Mouse (Mus musculus): ENCODE results near the gene BC004004. TPM values are rescaled to one million over a fixed set of nuclear protein-coding genes. Genes with fewer than 3 reads are reported as not detected.

Gene BC004004
- 38.1 and 39.5 TPM in 2 replicates for polyA plus RNA-seq (2012)

GRCm38 (mm10) chr17:29268682-29269348, at the start of gene BC004004:
TSS of gene BC004004 (plus strand) at chr17:29268788.

DNA sequence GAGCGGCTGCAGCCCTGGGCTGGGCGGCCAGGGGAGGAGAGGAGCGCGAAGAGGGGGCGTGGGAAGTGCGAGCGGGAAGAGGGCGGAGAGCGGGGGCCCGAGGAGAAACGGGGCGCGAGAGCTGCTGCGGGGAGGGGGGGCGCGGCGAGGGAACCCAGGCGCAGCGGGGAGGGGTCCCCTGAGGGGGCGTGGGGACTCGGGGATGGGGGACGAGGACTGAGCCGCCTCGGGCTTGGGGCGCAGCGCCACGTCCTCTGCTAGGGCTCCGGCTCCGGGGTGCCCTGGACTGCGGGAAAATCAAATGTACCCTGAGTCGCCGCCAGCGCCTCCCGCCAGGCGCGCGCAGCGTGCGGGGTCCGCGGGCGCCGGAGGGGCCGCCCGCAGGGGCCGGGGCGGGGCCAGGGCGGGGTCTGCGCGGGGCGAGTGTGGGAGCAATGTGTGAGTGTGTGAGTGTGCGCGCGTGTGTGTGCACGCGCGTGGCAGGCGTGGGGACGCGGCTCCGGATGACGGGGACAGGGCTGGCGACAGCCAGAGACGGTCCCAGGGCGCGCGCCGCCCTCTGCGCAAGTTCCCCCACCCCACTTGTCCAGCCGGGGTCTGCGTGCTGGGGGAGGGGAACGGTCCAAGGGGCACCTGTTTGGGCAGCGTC, 30.7 kb upstream of the BC004004 start, which contains the start of gene Cpne5:
Cpne5 (minus strand) TSS at position 396 of the 649 bp plus-strand sequence.

DNA sequence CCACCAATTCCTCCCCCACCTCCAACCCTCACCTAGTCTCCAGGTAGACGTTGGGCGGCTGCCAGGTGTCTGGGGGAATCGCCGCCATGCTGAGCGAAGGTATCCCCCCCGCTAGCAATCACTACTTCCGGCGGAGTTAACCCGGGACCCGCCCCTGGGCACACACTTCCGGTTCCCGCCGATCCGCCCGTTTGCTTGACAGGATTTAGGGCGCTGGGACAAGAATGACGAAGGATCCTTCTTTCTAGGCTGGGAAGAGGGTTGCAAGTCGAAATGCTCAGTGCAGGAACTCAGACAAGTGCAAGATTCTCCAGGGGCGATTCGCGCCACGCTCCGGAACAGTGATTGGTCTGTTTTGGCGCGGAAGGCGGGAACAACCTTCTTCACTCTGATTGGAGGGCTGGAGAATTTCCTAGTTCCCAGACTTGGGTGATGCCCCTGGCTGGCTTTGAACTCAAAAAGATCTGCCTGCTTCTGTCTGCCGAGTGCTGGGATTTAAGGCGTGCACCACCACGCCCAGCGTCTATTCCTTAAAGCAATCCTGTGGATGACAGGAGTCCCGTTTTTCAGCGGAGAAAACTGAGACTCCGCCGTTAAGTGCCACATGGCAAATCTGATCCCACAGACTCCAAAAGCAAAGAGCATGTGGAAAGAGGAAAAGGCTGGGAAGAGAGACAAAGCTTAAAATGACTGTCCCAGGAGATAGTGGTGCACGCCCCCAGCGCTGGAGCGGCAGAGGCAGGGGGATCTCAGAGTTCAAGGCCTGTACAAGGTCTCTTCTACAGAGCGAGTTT, 4.6 kb upstream of the BC004004 start, which contains the start of gene Ppil1:
Ppil1 (minus strand) TSS at position 347 of the 794 bp plus-strand sequence.

DNA sequence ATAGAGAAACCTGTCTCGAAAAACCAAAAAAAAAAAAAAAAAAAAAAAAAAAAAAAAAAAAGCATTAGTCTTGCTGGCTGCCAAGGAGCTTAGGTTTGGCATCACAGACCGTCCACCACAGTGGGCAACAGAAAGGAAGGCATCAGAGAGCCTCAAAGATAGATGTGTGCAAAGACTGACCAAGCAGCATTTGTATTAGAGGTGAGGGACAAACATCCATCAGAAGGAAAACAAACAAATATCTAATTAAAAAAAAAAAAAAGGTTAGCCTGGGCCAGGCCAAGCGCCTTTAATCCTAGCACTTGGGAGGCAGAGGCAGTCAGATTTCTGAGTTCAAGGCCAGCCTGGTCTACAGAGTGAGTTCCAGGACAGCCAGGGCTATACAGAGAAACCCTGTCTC, 48.8 kb downstream of the BC004004 start, which contains the start of gene Pi16:
Pi16 (plus strand) TSS at position 301 of the 400 bp plus-strand sequence.

GRCm38 (mm10) chr17:29347645-29348256, 79.2 kb downstream of the BC004004 start, which contains the start of gene Mtch1:
TSS of gene Mtch1 (minus strand) at chr17:29347934.

DNA sequence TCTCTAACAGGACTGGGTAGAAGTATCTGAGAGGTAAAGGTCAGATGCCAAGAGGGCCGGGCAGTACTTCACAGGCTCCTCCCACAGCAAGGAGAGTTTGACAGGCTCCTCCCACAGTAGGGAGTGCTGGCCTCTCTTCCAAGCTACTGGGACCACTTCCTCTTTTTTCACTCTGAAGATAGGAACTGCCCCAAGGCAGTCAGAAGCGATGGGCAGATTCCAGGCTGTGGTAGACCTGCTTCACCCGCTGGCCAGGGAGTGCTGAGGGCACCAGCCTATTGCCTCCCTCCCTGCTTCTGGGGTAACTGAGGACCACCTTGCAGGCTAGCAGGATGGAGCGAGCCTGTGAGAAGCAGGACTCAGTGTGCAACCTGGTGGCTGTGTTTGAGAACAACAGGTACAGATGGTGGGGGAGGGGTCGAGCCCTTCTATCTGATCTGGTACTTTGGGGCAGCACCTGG, 92.2 kb downstream of the BC004004 start, which contains the start of gene Fgd2:
Fgd2 (plus strand) TSS at position 154 of the 461 bp plus-strand sequence.

Other genes with a start within 250 kb of the BC004004 start
- 124 and 163 TPM in 2 replicates for gene Srsf3, start 236.2 kb upstream of the BC004004 start, polyA plus RNA-seq (2012)
- gene Cdkn1a, start 177.8 kb upstream of the BC004004 start, polyA plus RNA-seq (2012) = 78.2 and 97.6 TPM in 2 replicates
- 293 and 320 TPM in 2 replicates for gene Rab44, start 154.6 kb upstream of the BC004004 start, polyA plus RNA-seq (2012)
- gene Cpne5, start 30.6 kb upstream of the BC004004 start, polyA plus RNA-seq (2012) = 22.8 and 30.5 TPM in 2 replicates
- gene Ppil1, start 4.6 kb upstream of the BC004004 start, polyA plus RNA-seq (2012) = 53.9 and 57.8 TPM in 2 replicates
- gene Pi16, start 48.9 kb downstream of the BC004004 start, polyA plus RNA-seq (2012) = 19.9 and 35.3 TPM in 2 replicates
- 148 and 161 TPM in 2 replicates for gene Mtch1, start 79.1 kb downstream of the BC004004 start, polyA plus RNA-seq (2012)
- 71.5 and 73.8 TPM in 2 replicates for gene Fgd2, start 92.1 kb downstream of the BC004004 start, polyA plus RNA-seq (2012)
- 323 and 395 TPM in 2 replicates for gene Pim1, start 222.0 kb downstream of the BC004004 start, polyA plus RNA-seq (2012)

Measured in megakaryocyte-erythroid progenitor cell, adult 5 weeks (primary cell).